Mouse (Mus musculus) layer of hippocampus, adult 11-12 months (tissue): ENCODE measurements at regions not wholly inside any gene's neighbourhood (a gene's known extent, or its start where the extent isn't known, plus 50 kb on each side); places are given as distances from the start of the nearest gene placed in this dataset.
"Not testable (repeated sequence)": the region's sequence is repeated elsewhere in the genome, so short reads cannot be mapped to it uniquely, and the experiment has no call there.

Experiments used
- DNase-seq: peaks from one replicate; pipeline ENCODE4 v3.0.0; 2022; ENCODE audit warnings: low spot score

GRCm38 (mm10) chr1:143265216-143265615 is 375.2 kb upstream of the B3galt2 start:
- DNase-seq = no peak

- no peak for DNase-seq
Measured at GRCm38 (mm10) chr1:143286274-143286967, 354.0 kb upstream of the B3galt2 start.

- DNase-seq = no peak
Measured at GRCm38 (mm10) chr1:143287448-143287847, 353.0 kb upstream of the B3galt2 start.

- DNase-seq = no peak
Measured at GRCm38 (mm10) chr1:143296555-143296954, 343.9 kb upstream of the B3galt2 start.

- DNase-seq = no peak
Measured at GRCm38 (mm10) chr1:143307379-143307778, 333.1 kb upstream of the B3galt2 start.

- no peak for DNase-seq
Measured at GRCm38 (mm10) chr1:143318381-143318780, 322.1 kb upstream of the B3galt2 start.

GRCm38 (mm10) chr1:143319568-143319967 is 320.9 kb upstream of the B3galt2 start:
- DNase-seq = no peak

- no peak for DNase-seq
Measured at GRCm38 (mm10) chr1:143351388-143351787, 289.1 kb upstream of the B3galt2 start.

- DNase-seq = not testable (repeated sequence)
Measured at GRCm38 (mm10) chr1:143360256-143360655, 280.2 kb upstream of the B3galt2 start.

- no peak for DNase-seq
Measured at GRCm38 (mm10) chr1:143391851-143392250, 248.6 kb upstream of the B3galt2 start.
